Mouse (Mus musculus): Measurements from ENCODE around the gene Klc3. TPM values are rescaled to one million over a fixed set of nuclear protein-coding genes. Genes with fewer than 3 reads are reported as not detected.

Klc3 gene
- polyA plus RNA-seq, 1 experiment = 33.3 TPM

- Histone ChIP-seq H3K4me3 (ENCODE audit: control insufficient read depth, low read depth, low read length) (no peak overlapping the region), H3K4me1 (ENCODE audit: control insufficient read depth, insufficient read depth, low read length) (peaks cover 16% of the 10 kb centered on the region), H3K27me3 (ENCODE audit: control insufficient read depth, insufficient read depth, low read length) (no peaks in the 10 kb centered on the region), H3K27ac (ENCODE audit: control insufficient read depth, insufficient read depth, low read depth, low read length) (no peak overlapping the region), H3K36me3 (ENCODE audit: control insufficient read depth, insufficient read depth, low read length) (no peaks in the 10 kb centered on the region)
- TF ChIP-seq POLR2A (IDR thresholded peaks at IDR 0.05; ENCODE audit: control insufficient read depth, low read depth, low read length) = no peak
- no peak for TF ChIP-seq CTCF (IDR thresholded peaks at IDR 0.05; ENCODE audit: control insufficient read depth, insufficient read depth, insufficient replicate concordance, low read depth, low read length)
These were observed 7.0 kb upstream of the Klc3 start for GRCm38 (mm10) chr7:19410766-19411344.

DNA sequence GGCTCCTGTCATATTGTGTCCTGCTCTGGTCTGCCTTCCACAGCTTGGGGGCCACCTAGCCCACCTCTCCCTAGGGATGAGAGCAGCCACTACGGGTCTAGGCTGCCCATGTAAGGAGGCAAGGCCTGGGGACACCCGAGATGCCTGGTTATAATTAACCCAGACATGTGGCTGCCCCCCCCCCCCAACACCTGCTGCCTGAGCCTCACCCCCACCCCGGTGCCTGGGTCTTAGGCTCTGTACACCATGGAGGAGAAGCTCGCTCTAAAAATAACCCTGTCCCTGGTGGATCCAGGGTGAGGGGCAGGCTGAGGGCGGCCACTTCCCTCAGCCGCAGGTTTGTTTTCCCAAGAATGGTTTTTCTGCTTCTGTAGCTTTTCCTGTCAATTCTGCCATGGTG, 5.8 kb upstream of the Klc3 start:
- Histone ChIP-seq H3K27ac (ENCODE audit: control insufficient read depth, insufficient read depth, low read depth, low read length) (no peak overlapping the region), H3K4me3 (ENCODE audit: control insufficient read depth, low read depth, low read length) (no peak overlapping the region), H3K27me3 (ENCODE audit: control insufficient read depth, insufficient read depth, low read length) (no peaks in the 10 kb centered on the region), H3K36me3 (ENCODE audit: control insufficient read depth, insufficient read depth, low read length) (no peaks in the 10 kb centered on the region), H3K4me1 (ENCODE audit: control insufficient read depth, insufficient read depth, low read length) (peaks cover 12% of the 10 kb centered on the region)
- no peak for TF ChIP-seq POLR2A (IDR thresholded peaks at IDR 0.05; ENCODE audit: control insufficient read depth, low read depth, low read length)
- TF ChIP-seq CTCF (IDR thresholded peaks at IDR 0.05; ENCODE audit: control insufficient read depth, insufficient read depth, insufficient replicate concordance, low read depth, low read length) = no peak

DNA sequence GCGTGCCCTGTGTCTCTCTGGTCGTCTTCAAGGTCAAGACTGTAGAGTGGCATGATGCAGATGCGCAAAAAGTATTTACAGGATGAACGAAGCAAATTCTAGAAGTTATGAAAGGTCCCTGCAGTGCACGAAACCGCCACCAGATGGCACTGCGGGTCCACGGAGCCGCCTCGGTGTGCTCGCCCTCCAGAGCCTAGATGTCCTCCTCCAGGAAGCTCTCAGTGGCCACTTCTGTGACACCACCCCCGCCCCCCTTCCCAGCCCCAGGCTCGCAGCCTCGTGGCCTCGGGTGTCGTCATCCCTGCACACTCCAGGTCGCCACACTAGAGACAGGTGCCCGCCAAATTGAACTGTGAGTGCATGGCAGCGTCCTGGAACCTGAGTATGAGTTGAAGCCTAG, 1.5 kb upstream of the Klc3 start:
- Histone ChIP-seq H3K27ac (ENCODE audit: control insufficient read depth, insufficient read depth, low read depth, low read length) (no peak overlapping the region), H3K36me3 (ENCODE audit: control insufficient read depth, insufficient read depth, low read length) (no peaks in the 10 kb centered on the region), H3K4me1 (ENCODE audit: control insufficient read depth, insufficient read depth, low read length) (peaks cover 4% of the 10 kb centered on the region), H3K4me3 (ENCODE audit: control insufficient read depth, low read depth, low read length) (peak overlapping the region; percentile 4), H3K27me3 (ENCODE audit: control insufficient read depth, insufficient read depth, low read length) (no peaks in the 10 kb centered on the region)
- TF ChIP-seq POLR2A (IDR thresholded peaks at IDR 0.05; ENCODE audit: control insufficient read depth, low read depth, low read length) (no peak), CTCF (IDR thresholded peaks at IDR 0.05; ENCODE audit: control insufficient read depth, insufficient read depth, insufficient replicate concordance, low read depth, low read length) (peak; percentile 98)

- no peaks in the 10 kb centered on the region for H3K36me3 ChIP-seq (ENCODE audit: control insufficient read depth, insufficient read depth, low read length)
- no peak within 1 kb of the TSS for H3K27ac ChIP-seq (ENCODE audit: control insufficient read depth, insufficient read depth, low read depth, low read length)
- peaks cover 7% of the 10 kb centered on the region for H3K4me1 ChIP-seq (ENCODE audit: control insufficient read depth, insufficient read depth, low read length)
- no peaks in the 10 kb centered on the region for H3K27me3 ChIP-seq (ENCODE audit: control insufficient read depth, insufficient read depth, low read length)
- peak within 1 kb of the TSS; percentile 85 for H3K4me3 ChIP-seq (ENCODE audit: control insufficient read depth, low read depth, low read length)
- TF ChIP-seq CTCF (IDR thresholded peaks at IDR 0.05; ENCODE audit: control insufficient read depth, insufficient read depth, insufficient replicate concordance, low read depth, low read length) = no peak
These were observed 572 bp upstream of the Klc3 start, which contains the start of gene Ckm for GRCm38 (mm10) chr7:19404476-19404875. Ckm (plus strand) TSS chr7:19404776.

GRCm38 (mm10) chr7:19402535-19403112, 1.3 kb downstream of the Klc3 start:
- no peaks in the 10 kb centered on the region for H3K27me3 ChIP-seq (ENCODE audit: control insufficient read depth, insufficient read depth, low read length)
- H3K4me1 ChIP-seq (ENCODE audit: control insufficient read depth, insufficient read depth, low read length) = peaks cover 12% of the 10 kb centered on the region
- no peak; the same call in 1 of the 2 replicates for TF ChIP-seq POLR2A (IDR thresholded peaks at IDR 0.05; ENCODE audit: control insufficient read depth, low read depth, low read length)
- TF ChIP-seq CTCF (IDR thresholded peaks at IDR 0.05; ENCODE audit: control insufficient read depth, insufficient read depth, insufficient replicate concordance, low read depth, low read length) = no peak
- H3K36me3 ChIP-seq (ENCODE audit: control insufficient read depth, insufficient read depth, low read length) = no peaks in the 10 kb centered on the region
- H3K27ac ChIP-seq (ENCODE audit: control insufficient read depth, insufficient read depth, low read depth, low read length) = no peak overlapping the region
- H3K4me3 ChIP-seq (ENCODE audit: control insufficient read depth, low read depth, low read length) = peak overlapping the region; percentile 64

GRCm38 (mm10) chr7:19400946-19401345, 3.0 kb downstream of the Klc3 start:
- Histone ChIP-seq H3K27ac (ENCODE audit: control insufficient read depth, insufficient read depth, low read depth, low read length) (no peak overlapping the region), H3K4me3 (ENCODE audit: control insufficient read depth, low read depth, low read length) (peak overlapping the region; percentile 20; the same call in 1 of the 2 replicates), H3K27me3 (ENCODE audit: control insufficient read depth, insufficient read depth, low read length) (no peaks in the 10 kb centered on the region), H3K4me1 (ENCODE audit: control insufficient read depth, insufficient read depth, low read length) (peaks cover 12% of the 10 kb centered on the region), H3K36me3 (ENCODE audit: control insufficient read depth, insufficient read depth, low read length) (no peaks in the 10 kb centered on the region)
- TF ChIP-seq CTCF (IDR thresholded peaks at IDR 0.05; ENCODE audit: control insufficient read depth, insufficient read depth, insufficient replicate concordance, low read depth, low read length) (peak; percentile 61; the same call in 1 of the 2 replicates), POLR2A (IDR thresholded peaks at IDR 0.05; ENCODE audit: control insufficient read depth, low read depth, low read length) (no peak)

- H3K27ac ChIP-seq (ENCODE audit: control insufficient read depth, insufficient read depth, low read depth, low read length) = no peak overlapping the region
- H3K4me3 ChIP-seq (ENCODE audit: control insufficient read depth, low read depth, low read length) = peak overlapping the region; percentile 19
- no peaks in the 10 kb centered on the region; the same call in 1 of the 2 replicates for H3K36me3 ChIP-seq (ENCODE audit: control insufficient read depth, insufficient read depth, low read length)
- TF ChIP-seq CTCF (IDR thresholded peaks at IDR 0.05; ENCODE audit: control insufficient read depth, insufficient read depth, insufficient replicate concordance, low read depth, low read length) (no peak), POLR2A (IDR thresholded peaks at IDR 0.05; ENCODE audit: control insufficient read depth, low read depth, low read length) (no peak)
- no peaks in the 10 kb centered on the region for H3K27me3 ChIP-seq (ENCODE audit: control insufficient read depth, insufficient read depth, low read length)
- peaks cover 12% of the 10 kb centered on the region for H3K4me1 ChIP-seq (ENCODE audit: control insufficient read depth, insufficient read depth, low read length)
These were observed 4.2 kb downstream of the Klc3 start for GRCm38 (mm10) chr7:19399496-19400280.
